Mouse (Mus musculus) embryonic fibroblast, embryonic 13.5 days (primary cell): Measurements from ENCODE around the gene Wwox.

Source experiments
- CTCF ChIP-seq: IDR thresholded peaks from 2 replicates; pipeline ENCODE4 v1.5.1; 2011; ENCODE audit warnings: mild to moderate bottlenecking, control low read depth, low read length, moderate library complexity, borderline replicate concordance; ENCODE audit not compliant: insufficient read depth
- POLR2A ChIP-seq: IDR thresholded peaks from 2 replicates; pipeline ENCODE4 v1.6.1; 2011; ENCODE audit warnings: low read depth, mild to moderate bottlenecking, control low read depth, low read length, moderate library complexity

GRCm38 (mm10) chr8:114615413-114615812 lies 176.0 kb downstream of the Wwox start:
- TF ChIP-seq CTCF (no peak), POLR2A (no peak)
